Mouse (Mus musculus) inflammation-experienced regulatory T-cells, adult 6 months (primary cell): Measurements from ENCODE around the gene Atp6v0e. TPM values are rescaled to one million over a fixed set of nuclear protein-coding genes. Genes with fewer than 3 reads are reported as not detected.

ENCODE experiments used
- ATAC-seq: one replicate; pipeline ENCODE4 v1.8.0; 2017
- polyA plus RNA-seq, 3 experiments: library from polyadenylated mRNA; unstranded; fragments of 100-300 nt; shearing (Covaris generic); gene quantifications; one replicate each; pipeline ENCODE4 v1.2.1; 2017

The Atp6v0e gene
- polyA plus RNA-seq, 3 experiments from 2014 or later, result 402 to 432 (median 418) TPM

GRCm38 (mm10) chr17:26643456-26643855, 19.6 kb upstream of the Atp6v0e start:
- no peak for ATAC-seq

- ATAC-seq, result no peak
Measured at GRCm38 (mm10) chr17:26643993-26644392, 19.0 kb upstream of the Atp6v0e start.

GRCm38 (mm10) chr17:26644509-26645410, 18.3 kb upstream of the Atp6v0e start:
- ATAC-seq, result no peak

GRCm38 (mm10) chr17:26645411-26645854, 17.6 kb upstream of the Atp6v0e start:
- ATAC-seq, result no peak

GRCm38 (mm10) chr17:26647283-26647682, 15.7 kb upstream of the Atp6v0e start:
- no peak for ATAC-seq

GRCm38 (mm10) chr17:26649565-26649964, 13.5 kb upstream of the Atp6v0e start:
- no peak for ATAC-seq

- no peak for ATAC-seq
Measured at GRCm38 (mm10) chr17:26650451-26651363, 12.3 kb upstream of the Atp6v0e start.

GRCm38 (mm10) chr17:26658854-26659572, 4.0 kb upstream of the Atp6v0e start:
- ATAC-seq, result no peak

GRCm38 (mm10) chr17:26659573-26659915, 3.5 kb upstream of the Atp6v0e start:
- no peak for ATAC-seq

- no peak for ATAC-seq
Measured at GRCm38 (mm10) chr17:26660192-26660912, 2.7 kb upstream of the Atp6v0e start.

GRCm38 (mm10) chr17:26662204-26662603, 827 bp upstream of the Atp6v0e start:
- no peak for ATAC-seq

GRCm38 (mm10) chr17:26665600-26665999, 2.6 kb downstream of the Atp6v0e start:
- ATAC-seq, result no peak

- ATAC-seq, result no peak
Measured at GRCm38 (mm10) chr17:26671268-26671667, 8.2 kb downstream of the Atp6v0e start.

- no peak for ATAC-seq
Measured at GRCm38 (mm10) chr17:26675845-26676244, 12.8 kb downstream of the Atp6v0e start.

GRCm38 (mm10) chr17:26676252-26676615, 13.2 kb downstream of the Atp6v0e start:
- ATAC-seq, result peak; percentile 98

- peak; percentile 63 for ATAC-seq
Measured at GRCm38 (mm10) chr17:26676616-26677376, 13.8 kb downstream of the Atp6v0e start.

- ATAC-seq, result no peak
Measured at GRCm38 (mm10) chr17:26677711-26678637, 14.9 kb downstream of the Atp6v0e start.

GRCm38 (mm10) chr17:26681276-26681675, 18.2 kb downstream of the Atp6v0e start:
- ATAC-seq, result no peak

GRCm38 (mm10) chr17:26686334-26687000, 23.4 kb downstream of the Atp6v0e start:
- no peak for ATAC-seq
